Mouse (Mus musculus) cortical plate, adult 2 months (tissue): ENCODE data around the gene Tnr.

Experiments
- CTCF ChIP-seq: fragments of 200-500 bp; IDR thresholded peaks from 2 replicates; pipeline ENCODE4 v1.5.1; 2011; ENCODE audit warnings: mild to moderate bottlenecking, control low read depth, low read length; ENCODE audit not compliant: insufficient read depth; ENCODE audit errors: extremely low read depth
- POLR2A ChIP-seq: fragments of 200-500 bp; IDR thresholded peaks from 2 replicates; pipeline ENCODE4 v1.6.1; 2011; ENCODE audit warnings: mild to moderate bottlenecking, low read length, control low read depth; ENCODE audit not compliant: insufficient read depth; ENCODE audit errors: extremely low read depth

DNA sequence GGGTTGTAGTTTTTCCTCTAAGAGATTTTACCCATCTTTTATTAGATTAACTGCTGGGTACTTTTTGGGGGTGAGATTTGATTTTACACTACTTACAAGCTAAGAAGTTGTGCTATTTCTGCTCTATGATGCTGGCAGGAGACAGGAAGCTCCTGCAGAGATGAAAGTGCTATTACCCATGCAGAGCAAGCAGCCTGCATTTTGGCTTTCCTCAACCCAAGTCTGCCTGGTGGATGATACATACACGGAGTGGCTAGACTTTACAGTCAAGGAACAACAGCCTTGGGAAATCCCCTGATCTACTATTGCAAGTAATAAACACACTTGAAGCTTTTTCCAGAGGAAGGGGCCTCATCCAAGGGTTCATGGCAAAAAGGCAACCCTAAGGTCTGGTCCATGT lies 430.0 kb downstream of the Tnr start:
- no peak for TF ChIP-seq CTCF
- no peak for TF ChIP-seq POLR2A
